10 mouse cellular contexts compared by ENCODE assay signal in genomic region chr9:30716421-30717170, GRCm38 (mm10).
A peak's percentile ranks its signal among the peaks of the same experiment; 100 is the strongest.
DNase-seq lines count a peak whose midpoint lies in the region; ATAC-seq and TF ChIP-seq lines count a peak whose summit lies in the region.
"Had no signal": no experiment of that assay in that cellular context is flagged by ENCODE, and none has a peak within 500 bp of the region (broad histone marks: within the 10 kb centered on the region; RNA-seq: fewer than 3 reads in every experiment).

No protein-coding gene starts in this region.

- no peak overlapping the region for H3K4me3 ChIP-seq in layer of hippocampus, adult 2 months
- no peak overlapping the region for H3K4me3 ChIP-seq in forebrain, postnatal 0 days (ENCODE audit: low read depth, low read length)
- H3K4me3 ChIP-seq in lung, postnatal 0 days (ENCODE audit: low read depth, low read length), result no peak overlapping the region
- no peak overlapping the region for H3K4me3 ChIP-seq in thymus, adult 2 months (ENCODE audit: control insufficient read depth, insufficient read depth, low read length)
- H3K4me3 ChIP-seq: hindbrain, embryonic 10.5 days had no signal

- 0 out of 2 replicates have a peak, but pooled peaks cover 2% of the 10 kb centered on the region for H3K4me1 ChIP-seq in forebrain, postnatal 0 days (ENCODE audit: insufficient read depth)
- H3K4me1 ChIP-seq in lung, postnatal 0 days (ENCODE audit: insufficient read depth, low read depth, low read length), result no peaks in the 10 kb centered on the region
- H3K4me1 ChIP-seq in thymus, adult 2 months (replicated peaks; ENCODE audit: control insufficient read depth, insufficient read depth, low read length), result no peaks in the 10 kb centered on the region
- H3K4me1 ChIP-seq: hindbrain, embryonic 10.5 days had no signal

- H3K27me3 ChIP-seq in forebrain, postnatal 0 days (ENCODE audit: insufficient read depth, low read length), result no peaks in the 10 kb centered on the region
- H3K27me3 ChIP-seq in lung, postnatal 0 days (replicated peaks; ENCODE audit: insufficient read depth, low read length), result no peaks in the 10 kb centered on the region
- H3K27me3 ChIP-seq in thymus, adult 2 months (ENCODE audit: control insufficient read depth, insufficient read depth, low read length), result no peaks in the 10 kb centered on the region

- peak in 1 of 2 experiments; percentile 18 for DNase-seq in layer of hippocampus, adult 2 months (ENCODE audit: low spot score in 2 of 2)
- DNase-seq in layer of hippocampus, adult 9-10 months (ENCODE audit: low spot score), result no peak
- DNase-seq in cerebellum, adult 8-10 months, result peak; percentile 8
- DNase-seq in forebrain, postnatal 0 days, result peak; percentile 15
- DNase-seq in lung, postnatal 0 days (ENCODE audit: low spot score), result peak; percentile 33
- no peak for DNase-seq in thymus, adult 2 months
- DNase-seq: gastrocnemius, postnatal 10 days; right cerebral cortex, postnatal 25 days had no signal

- TF ChIP-seq POLR2A in thymus, adult 2 months (IDR thresholded peaks at IDR 0.05; ENCODE audit: control insufficient read depth, extremely low read depth, insufficient read depth, low read length, poor library complexity), result no peak

- TF ChIP-seq CTCF in layer of hippocampus, adult 2 months (conservative IDR thresholded peaks at IDR 0.05), result no peak
- TF ChIP-seq CTCF in forebrain, postnatal 0 days (IDR thresholded peaks at IDR 0.05; ENCODE audit: low read depth), result no peak
- TF ChIP-seq CTCF in lung, postnatal 0 days (IDR thresholded peaks at IDR 0.05), result no peak
- TF ChIP-seq CTCF in thymus, adult 2 months (IDR thresholded peaks at IDR 0.05; ENCODE audit: borderline replicate concordance, control insufficient read depth, extremely low read depth, insufficient read depth, low read length, poor library complexity), result no peak

- TF ChIP-seq EP300 in lung, postnatal 0 days (IDR thresholded peaks at IDR 0.05), result no peak

- WGBS in forebrain, postnatal 0 days, result 51% methylated on average over 8 of the region's 8 CpGs
- 61% methylated on average over 8 of the region's 8 CpGs for WGBS in lung, postnatal 0 days
- WGBS in thymus, adult 2 months, result 90% methylated on average over 8 of the region's 8 CpGs

- H3K27ac ChIP-seq in layer of hippocampus, adult 2 months, result peak overlapping the region; percentile 11; the same call in 1 of the 2 replicates
- H3K27ac ChIP-seq in forebrain, postnatal 0 days (ENCODE audit: low read depth, low read length), result no peak overlapping the region
- H3K27ac ChIP-seq in lung, postnatal 0 days (ENCODE audit: low read length), result peak overlapping the region; percentile 29; the same call in 1 of the 2 replicates
- H3K27ac ChIP-seq in thymus, adult 2 months (ENCODE audit: control insufficient read depth, insufficient read depth, low read length), result no peak overlapping the region
- H3K27ac ChIP-seq: hindbrain, embryonic 10.5 days had no signal

- H3K9ac ChIP-seq in forebrain, postnatal 0 days, result no peak overlapping the region
- no peak overlapping the region for H3K9ac ChIP-seq in lung, postnatal 0 days (replicated peaks; ENCODE audit: low read depth)

- no peaks in the 10 kb centered on the region for H3K36me3 ChIP-seq in forebrain, postnatal 0 days (ENCODE audit: insufficient read depth)
- no peaks in the 10 kb centered on the region for H3K36me3 ChIP-seq in lung, postnatal 0 days (ENCODE audit: insufficient read depth, low read length)
- no peaks in the 10 kb centered on the region for H3K36me3 ChIP-seq in thymus, adult 2 months (ENCODE audit: control insufficient read depth, insufficient read depth, low read length)
- H3K36me3 ChIP-seq: hindbrain, embryonic 10.5 days had no signal

- no peak overlapping the region for H3K4me2 ChIP-seq in forebrain, postnatal 0 days (ENCODE audit: low read depth)
- no peak overlapping the region for H3K4me2 ChIP-seq in lung, postnatal 0 days (replicated peaks; ENCODE audit: low read depth, low read length)

- no peaks in the 10 kb centered on the region for H3K9me3 ChIP-seq in forebrain, postnatal 0 days (ENCODE audit: low read length)
- H3K9me3 ChIP-seq in lung, postnatal 0 days (ENCODE audit: low read length), result no peaks in the 10 kb centered on the region
- H3K9me3 ChIP-seq: hindbrain, embryonic 10.5 days had no signal

- ATAC-seq in forebrain, postnatal 0 days, result no peak
- peak; percentile 65 for ATAC-seq in lung, postnatal 0 days
- ATAC-seq in megakaryocyte, adult 5-6 weeks (ENCODE audit: poor library complexity, severe bottlenecking), result no peak

Comparison
In these comparisons a context has a peak if more than half of its experiments do, and no peak if none do; other contexts are left out.
1. DNase-seq: peak in cerebellum, adult 8-10 months (single experiment), forebrain, postnatal 0 days (single experiment) and lung, postnatal 0 days (single experiment); none in layer of hippocampus, adult 9-10 months (single experiment) and thymus, adult 2 months (single experiment).
2. H3K27ac ChIP-seq: peak in layer of hippocampus, adult 2 months (single experiment) and lung, postnatal 0 days (single experiment); none in forebrain, postnatal 0 days (single experiment) and thymus, adult 2 months (single experiment).